Mouse (Mus musculus) midbrain, embryonic 15.5 days (tissue): ENCODE measurements around the gene Ppia. TPM values are rescaled to one million over a fixed set of nuclear protein-coding genes. Genes with fewer than 3 reads are reported as not detected.

Experiments used
- ATAC-seq: fragments of 200-750 bp; cut with Nextera tagmentation; replicated peaks from 2 replicates; pipeline ENCODE4 v1.8.0; 2017; ENCODE audit warnings: moderate TSS enrichment
- H3K27ac ChIP-seq: fragments of 300-500 bp; sonication (generic); 2 replicates; pipeline ENCODE4 v1.5.1; 2015; ENCODE audit warnings: mild to moderate bottlenecking, inconsistent platforms
- H3K27me3 ChIP-seq: fragments of 300-500 bp; sonication (generic); replicated peaks from 2 replicates; pipeline ENCODE4 v1.6.1; 2015; ENCODE audit warnings: inconsistent platforms
- H3K36me3 ChIP-seq: fragments of 300-500 bp; sonication (generic); replicated peaks from 2 replicates; pipeline ENCODE4 v1.6.1; 2015; ENCODE audit warnings: inconsistent platforms
- H3K4me1 ChIP-seq: fragments of 300-500 bp; sonication (generic); 2 replicates; pipeline ENCODE4 v1.6.1; 2015; ENCODE audit warnings: inconsistent platforms
- H3K4me2 ChIP-seq: fragments of 300-500 bp; sonication (generic); 2 replicates; pipeline ENCODE4 v1.6.1; 2015; ENCODE audit warnings: inconsistent platforms, mild to moderate bottlenecking, moderate library complexity
- H3K4me3 ChIP-seq: fragments of 300-500 bp; sonication (generic); 2 replicates; pipeline ENCODE4 v1.5.1; 2015; ENCODE audit warnings: mild to moderate bottlenecking, inconsistent platforms
- H3K9ac ChIP-seq: fragments of 300-500 bp; sonication (generic); 2 replicates; pipeline ENCODE4 v1.6.1; 2015; ENCODE audit warnings: mild to moderate bottlenecking, inconsistent platforms
- H3K9me3 ChIP-seq: fragments of 300-500 bp; sonication (generic); 2 replicates; pipeline ENCODE4 v1.6.1; 2016; ENCODE audit warnings: inconsistent platforms
- WGBS: fragments of 180-500 bp; shearing (Covaris S2); methylation state at CpG from one replicate; pipeline ENCODE4 v1.1.7; 2015; ENCODE audit warnings: mixed read lengths; 5-methylcytosine and 5-hydroxymethylcytosine counted together
- polyA plus RNA-seq: library from polyadenylated mRNA; unstranded; fragments of >200 nt; fragmentation: Nextera tagmentation; extraction: Ambion mirVana; gene quantifications from 2 replicates; pipeline ENCODE4 v1.2.1, GENCODE M21; 2015

The Ppia gene
- polyA plus RNA-seq, 1 experiment from 2014 or later: 3,418 TPM

- Histone ChIP-seq H3K4me2 (peak overlapping the region; percentile 57), H3K4me3 (peak overlapping the region; percentile 99), H3K4me1 (peaks cover 33% of the 10 kb centered on the region), H3K27me3 (no peaks in the 10 kb centered on the region), H3K9ac (peak overlapping the region; percentile 96), H3K27ac (no peak overlapping the region), H3K9me3 (no peaks in the 10 kb centered on the region), H3K36me3 (peaks cover 7% of the 10 kb centered on the region; the same call in 1 of the 2 replicates)
- no peak for ATAC-seq
- WGBS: 80% methylated on average over 8 of the region's 8 CpGs
These were observed 24.7 kb upstream of the Ppia start for GRCm38 (mm10) chr11:6390376-6391053.

GRCm38 (mm10) chr11:6391516-6392276 lies 23.5 kb upstream of the Ppia start:
- Histone ChIP-seq H3K4me3 (no peak overlapping the region), H3K9ac (no peak overlapping the region)
- WGBS: 88% methylated on average over 8 of the region's 8 CpGs

GRCm38 (mm10) chr11:6392857-6393256 lies 22.4 kb upstream of the Ppia start:
- no peak for ATAC-seq
- Histone ChIP-seq H3K4me3 (no peak overlapping the region), H3K4me2 (no peak overlapping the region), H3K9me3 (no peaks in the 10 kb centered on the region), H3K27me3 (no peaks in the 10 kb centered on the region), H3K27ac (no peak overlapping the region), H3K36me3 (peaks cover 24% of the 10 kb centered on the region), H3K4me1 (peaks cover 33% of the 10 kb centered on the region), H3K9ac (no peak overlapping the region)
- WGBS: 91% methylated on average over 6 of the region's 6 CpGs

More at GRCm38 (mm10) chr11:6391516-6392276, 23.5 kb upstream of the Ppia start:
- Histone ChIP-seq H3K27ac (no peak overlapping the region), H3K4me1 (peaks cover 33% of the 10 kb centered on the region), H3K27me3 (no peaks in the 10 kb centered on the region), H3K4me2 (no peak overlapping the region), H3K36me3 (peaks cover 12% of the 10 kb centered on the region; the same call in 1 of the 2 replicates), H3K9me3 (no peaks in the 10 kb centered on the region)
- ATAC-seq: no peak

DNA sequence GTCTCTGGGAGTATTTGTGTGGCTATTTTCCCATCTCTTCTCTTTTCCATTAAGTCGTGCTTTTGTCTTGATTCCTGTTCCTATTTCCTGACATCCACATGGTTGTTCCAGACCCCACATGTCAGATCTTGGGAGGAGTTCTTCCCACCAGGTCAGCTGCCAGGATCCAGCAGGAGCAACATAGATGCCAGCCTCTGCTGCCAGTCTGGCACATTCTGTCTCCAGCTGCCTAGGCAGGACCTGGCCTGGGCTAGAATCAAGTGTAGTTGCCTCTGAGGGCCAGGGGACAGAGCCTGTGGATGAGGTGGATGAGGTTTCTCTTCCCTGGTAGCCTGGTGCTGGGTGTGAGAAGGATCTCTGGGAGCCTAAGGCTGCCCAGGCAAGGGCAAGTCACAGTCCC lies 21.4 kb upstream of the Ppia start:
- Histone ChIP-seq H3K4me3 (no peak overlapping the region), H3K9ac (no peak overlapping the region), H3K9me3 (no peaks in the 10 kb centered on the region), H3K27me3 (no peaks in the 10 kb centered on the region), H3K36me3 (peaks cover 30% of the 10 kb centered on the region), H3K4me2 (no peak overlapping the region), H3K27ac (no peak overlapping the region), H3K4me1 (peaks cover 33% of the 10 kb centered on the region)
- 83% methylated on average over 1 of the region's 1 CpGs for WGBS
- ATAC-seq: no peak

- peaks cover 26% of the 10 kb centered on the region for H3K4me1 ChIP-seq
- no peak overlapping the region for H3K4me2 ChIP-seq
- H3K4me3 ChIP-seq: no peak overlapping the region
- no peaks in the 10 kb centered on the region for H3K9me3 ChIP-seq
- 80% methylated on average over 5 of the region's 5 CpGs for WGBS
- H3K27me3 ChIP-seq: no peaks in the 10 kb centered on the region
- ATAC-seq: no peak
- no peak overlapping the region for H3K27ac ChIP-seq
- H3K36me3 ChIP-seq: peaks cover 45% of the 10 kb centered on the region
- no peak overlapping the region for H3K9ac ChIP-seq
These were observed 19.7 kb upstream of the Ppia start for GRCm38 (mm10) chr11:6395565-6395964.

- WGBS: 95% methylated on average over 10 of the region's 10 CpGs
- Histone ChIP-seq H3K4me1 (peaks cover 3% of the 10 kb centered on the region; the same call in 1 of the 2 replicates), H3K36me3 (peaks cover 62% of the 10 kb centered on the region)
These were observed 17.1 kb upstream of the Ppia start for GRCm38 (mm10) chr11:6398141-6398540.

GRCm38 (mm10) chr11:6402515-6403510 lies 12.4 kb upstream of the Ppia start:
- Histone ChIP-seq H3K9ac (no peak overlapping the region), H3K4me1 (peaks cover 7% of the 10 kb centered on the region), H3K27ac (no peak overlapping the region), H3K9me3 (no peaks in the 10 kb centered on the region), H3K27me3 (no peaks in the 10 kb centered on the region), H3K36me3 (peaks cover 77% of the 10 kb centered on the region), H3K4me2 (no peak overlapping the region), H3K4me3 (no peak overlapping the region)
- 86% methylated on average over 19 of the region's 19 CpGs for WGBS
- ATAC-seq: no peak

More at GRCm38 (mm10) chr11:6398141-6398540, 17.1 kb upstream of the Ppia start:
- Histone ChIP-seq H3K4me2 (no peak overlapping the region), H3K27me3 (no peaks in the 10 kb centered on the region), H3K27ac (no peak overlapping the region), H3K9ac (no peak overlapping the region), H3K9me3 (no peaks in the 10 kb centered on the region), H3K4me3 (no peak overlapping the region)
- no peak for ATAC-seq

GRCm38 (mm10) chr11:6403830-6404405 lies 11.3 kb upstream of the Ppia start:
- Histone ChIP-seq H3K9me3 (no peaks in the 10 kb centered on the region), H3K9ac (no peak overlapping the region), H3K27me3 (no peaks in the 10 kb centered on the region), H3K4me1 (peaks cover 7% of the 10 kb centered on the region), H3K27ac (no peak overlapping the region), H3K4me3 (no peak overlapping the region), H3K4me2 (no peak overlapping the region), H3K36me3 (peaks cover 70% of the 10 kb centered on the region)
- no peak for ATAC-seq
- 94% methylated on average over 5 of the region's 5 CpGs for WGBS

DNA sequence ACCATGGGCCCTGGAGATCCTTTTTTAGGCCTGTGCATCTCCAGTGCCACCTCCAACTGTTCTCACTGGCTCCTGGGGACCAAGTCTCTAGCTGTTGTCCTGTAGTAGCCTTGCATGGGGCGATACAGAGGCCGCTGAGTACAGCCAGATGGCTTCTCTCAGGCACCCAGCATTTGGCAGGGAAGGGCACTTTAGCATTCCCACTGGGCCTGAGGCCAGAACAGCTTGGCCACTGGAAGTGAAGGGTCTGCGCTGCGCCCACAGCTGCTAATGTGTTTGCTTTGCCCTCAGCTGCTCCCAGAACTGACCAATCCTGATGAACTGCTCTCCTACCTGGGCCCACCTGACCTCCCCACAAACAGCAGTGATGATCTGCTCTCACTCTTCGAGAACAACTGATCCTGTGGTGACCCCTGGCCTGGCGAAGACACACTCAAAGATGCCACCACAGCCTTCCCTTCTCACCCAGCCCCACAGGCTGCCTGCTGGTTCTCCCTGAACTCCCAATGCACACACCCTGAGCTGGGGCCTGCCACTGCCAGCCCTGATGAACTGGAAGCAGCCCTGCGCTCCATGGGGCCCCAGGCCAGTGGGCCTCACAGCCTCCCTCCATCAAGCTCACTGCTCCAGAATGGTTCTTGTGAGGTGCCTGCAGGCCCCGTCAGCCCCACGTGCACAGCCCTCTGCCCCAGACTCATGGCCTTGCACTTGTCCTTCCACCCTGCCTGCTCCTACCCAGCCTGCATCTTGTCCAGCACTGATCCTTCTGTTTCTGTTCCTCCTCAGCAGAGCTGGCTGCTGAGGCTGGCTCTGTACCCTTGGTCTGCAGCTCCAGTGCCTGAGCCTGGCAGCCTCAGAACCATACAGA lies 10.3 kb upstream of the Ppia start:
- ATAC-seq: no peak; the same call in 1 of the 2 replicates
- Histone ChIP-seq H3K4me2 (no peak overlapping the region), H3K27ac (peak overlapping the region; percentile 42), H3K9me3 (no peaks in the 10 kb centered on the region), H3K9ac (no peak overlapping the region), H3K36me3 (peaks cover 60% of the 10 kb centered on the region), H3K4me3 (no peak overlapping the region), H3K4me1 (peaks cover 7% of the 10 kb centered on the region), H3K27me3 (no peaks in the 10 kb centered on the region)
- 93% methylated on average over 9 of the region's 9 CpGs for WGBS

GRCm38 (mm10) chr11:6405591-6406081 lies 9.6 kb upstream of the Ppia start:
- Histone ChIP-seq H3K27me3 (no peaks in the 10 kb centered on the region), H3K36me3 (peaks cover 56% of the 10 kb centered on the region)
- 92% methylated on average over 4 of the region's 4 CpGs for WGBS

More at GRCm38 (mm10) chr11:6405591-6406081, 9.6 kb upstream of the Ppia start:
- peak overlapping the region; percentile 58 for H3K27ac ChIP-seq
- H3K4me2 ChIP-seq: no peak overlapping the region
- H3K9me3 ChIP-seq: no peaks in the 10 kb centered on the region
- no peak for ATAC-seq
- peaks cover 7% of the 10 kb centered on the region for H3K4me1 ChIP-seq
- H3K9ac ChIP-seq: no peak overlapping the region
- no peak overlapping the region for H3K4me3 ChIP-seq
